ENCODE assay signal across 27 mouse cellular contexts in genomic region chr8:106131021-106131420, GRCm38 (mm10). TPM values are rescaled to one million over a fixed set of nuclear protein-coding genes. Genes with fewer than 3 reads are reported as not detected.
"Had no signal": no experiment of that assay in that cellular context is flagged by ENCODE, and none has a peak within 500 bp of the region (broad histone marks: within the 10 kb centered on the region; RNA-seq: fewer than 3 reads in every experiment).

No protein-coding gene starts in this region.

- H3K9ac ChIP-seq: heart, embryonic 12.5 days; hindbrain, embryonic 12.5 days; hindbrain, embryonic 15.5 days; kidney, embryonic 15.5 days; limb, embryonic 13.5 days; limb, embryonic 15.5 days; liver, embryonic 13.5 days; liver, embryonic 15.5 days had no signal

- H3K4me3 ChIP-seq: gastrocnemius, adult 2 months; heart, embryonic 12.5 days; hindbrain, embryonic 10.5 days; hindbrain, embryonic 12.5 days; hindbrain, embryonic 15.5 days; kidney, embryonic 15.5 days; limb, embryonic 13.5 days; limb, embryonic 15.5 days; liver, embryonic 13.5 days; liver, embryonic 15.5 days had no signal

- H3K9me3 ChIP-seq: heart, embryonic 12.5 days; hindbrain, embryonic 10.5 days; hindbrain, embryonic 12.5 days; hindbrain, embryonic 15.5 days; kidney, embryonic 15.5 days; limb, embryonic 13.5 days; limb, embryonic 15.5 days; liver, embryonic 13.5 days; liver, embryonic 15.5 days had no signal

- DNase-seq: gastrocnemius, adult 2 months; gastrocnemius, postnatal 10 days; heart, postnatal 10 days; heart, postnatal 4 days; kidney, adult 11 months; kidney, adult 9 months; kidney, postnatal 14 days; layer of hippocampus, adult 9-11 months; layer of hippocampus, postnatal 36 days; left cerebral cortex, postnatal 4 days; liver, embryonic 13.5 days had no signal

- H3K27ac ChIP-seq: gastrocnemius, adult 2 months; hindbrain, embryonic 10.5 days; hindbrain, embryonic 12.5 days; hindbrain, embryonic 15.5 days; hindbrain, postnatal 0 days; kidney, embryonic 15.5 days; kidney, postnatal 0 days; limb, embryonic 13.5 days; limb, embryonic 15.5 days; liver, embryonic 13.5 days; liver, embryonic 15.5 days had no signal

- H3K4me2 ChIP-seq: heart, embryonic 12.5 days; hindbrain, embryonic 12.5 days; hindbrain, embryonic 15.5 days; kidney, embryonic 15.5 days; limb, embryonic 13.5 days; limb, embryonic 15.5 days; liver, embryonic 13.5 days; liver, embryonic 15.5 days had no signal

- ATAC-seq: hindbrain, postnatal 0 days; intestine, embryonic 16.5 days had no signal

RNA-seq across cellular contexts. Expression of gene Esrp2, which starts 5.8 kb away (rescaled TPM):
- total RNA-seq: gastrocnemius, adult 2 months; granulocyte monocyte progenitor cell, adult 5-6 weeks; layer of hippocampus, postnatal 14 days; layer of hippocampus, postnatal 36 days; left cerebral cortex, adult 18-20 months; left cerebral cortex, postnatal 10 days; left cerebral cortex, postnatal 25 days; left cerebral cortex, postnatal 4 days had no signal
